Mouse (Mus musculus) c-Kit-negative CD71-positive TER-119-positive erythroid progenitor cells, embryonic 14.5 days (primary cell): ENCODE measurements around the gene Rnase9.

ENCODE experiments used
- DNase-seq: peaks from one replicate; pipeline ENCODE4 v3.0.0-alpha.2; 2013; ENCODE audit warnings: low read depth, low spot score

Rnase9 gene

GRCm38 (mm10) chr14:51041769-51042168 is at the start of gene Rnase9:
Rnase9 (minus strand) TSS chr14:51041869.
- DNase-seq, result no peak

DNA sequence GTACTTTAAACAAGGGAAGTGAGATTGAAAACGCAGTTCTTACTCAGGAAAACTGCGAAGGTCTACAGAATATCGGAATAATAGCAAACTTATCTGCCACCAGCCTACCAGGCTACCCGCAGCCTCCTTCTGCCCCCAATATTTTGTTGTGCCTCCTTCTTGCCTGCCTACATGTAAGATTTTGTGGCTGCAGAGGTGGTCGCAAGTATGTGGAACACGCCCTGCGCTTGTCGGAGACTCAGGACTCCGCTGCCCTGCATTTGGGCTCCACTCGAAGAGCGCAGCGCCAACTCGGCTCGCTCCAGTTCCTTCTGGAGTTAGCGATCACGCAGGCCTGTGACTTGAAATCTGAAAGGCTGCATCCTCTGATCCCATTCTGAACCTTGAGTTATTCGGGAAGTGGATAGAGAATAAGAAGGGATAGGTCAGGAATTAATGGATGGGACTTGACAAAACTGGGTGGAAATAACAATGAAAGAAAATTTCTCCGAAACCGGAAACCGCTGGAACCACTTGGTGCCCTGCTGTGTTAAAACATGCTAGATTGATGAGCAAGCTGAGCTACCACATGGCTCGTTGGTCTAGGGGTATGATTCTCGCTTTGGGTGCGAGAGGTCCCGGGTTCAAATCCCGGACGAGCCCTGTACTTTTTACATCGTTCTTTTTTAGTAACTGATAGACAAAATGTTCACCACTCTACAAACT is 48.6 kb upstream of the Rnase9 start:
- DNase-seq, result peak; percentile 63

DNA sequence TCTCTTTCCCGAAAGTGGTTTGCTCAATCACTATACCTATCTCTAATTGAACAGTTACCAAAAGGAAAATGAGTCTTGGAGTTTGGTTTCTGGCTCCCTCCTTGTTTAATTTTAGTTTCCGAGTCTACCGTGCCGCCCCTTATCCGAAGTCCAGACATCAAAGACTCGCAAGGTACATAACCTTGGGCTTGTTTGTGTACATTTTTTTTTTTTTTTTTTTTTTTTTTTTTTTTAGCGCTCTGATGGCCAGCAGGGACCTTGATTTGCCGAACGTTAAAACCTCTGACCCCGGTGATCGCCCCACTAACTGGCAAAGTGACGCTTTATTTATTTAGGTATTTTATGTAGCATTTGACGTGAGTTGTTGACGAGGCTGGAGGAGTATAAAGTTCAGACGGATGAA is 48.0 kb upstream of the Rnase9 start:
- DNase-seq, result no peak

- DNase-seq, result peak; percentile 93
Observed at GRCm38 (mm10) chr14:51088970-51089673, 47.5 kb upstream of the Rnase9 start.

GRCm38 (mm10) chr14:51088166-51088969 is 46.7 kb upstream of the Rnase9 start:
- peak; percentile 63 for DNase-seq

DNA sequence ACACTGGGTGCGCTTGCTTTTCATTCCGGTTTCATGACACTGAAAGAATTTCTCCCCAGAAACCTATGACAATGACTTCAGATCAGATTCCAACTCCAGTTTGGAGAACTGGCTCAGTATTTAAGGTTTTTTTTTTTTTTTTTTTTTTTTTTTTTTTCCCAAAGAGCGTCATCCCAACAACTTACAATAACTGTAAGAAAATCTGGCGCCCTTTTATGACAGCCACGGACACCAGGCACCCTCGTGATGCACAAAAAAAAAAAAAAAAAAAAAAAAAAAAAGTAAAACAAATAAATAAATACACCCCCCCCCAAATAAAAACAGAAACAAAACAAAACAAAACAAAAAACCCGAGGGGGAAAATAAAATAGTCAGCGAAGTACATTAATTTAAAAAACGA is 46.1 kb upstream of the Rnase9 start:
- no peak for DNase-seq

- no peak for DNase-seq
Observed at GRCm38 (mm10) chr14:51085911-51086310, 44.2 kb upstream of the Rnase9 start.

- DNase-seq, result no peak
Observed at GRCm38 (mm10) chr14:51085086-51085485, 43.4 kb upstream of the Rnase9 start.

DNA sequence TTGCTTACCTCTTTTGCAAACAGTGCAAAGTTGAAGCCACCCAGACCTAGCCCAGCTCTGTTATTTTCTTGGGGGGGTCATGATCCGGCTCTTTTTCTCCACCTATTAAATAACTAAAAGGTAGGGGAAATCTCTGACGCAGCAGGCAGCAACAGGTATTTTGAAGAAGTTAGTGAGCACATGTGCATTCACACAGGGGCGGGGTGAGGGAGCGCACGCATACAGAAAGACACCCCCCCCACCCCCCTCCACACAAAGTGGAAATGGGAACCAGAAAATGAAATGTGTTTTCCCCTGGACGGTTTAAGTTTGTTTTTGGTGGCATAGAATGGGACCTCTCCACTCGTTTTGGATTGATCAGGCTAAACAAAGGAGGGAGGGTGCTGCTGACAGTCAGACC is 42.1 kb upstream of the Rnase9 start:
- no peak for DNase-seq

- DNase-seq, result no peak
Observed at GRCm38 (mm10) chr14:51082599-51083581, 41.2 kb upstream of the Rnase9 start.

- DNase-seq, result no peak
Observed at GRCm38 (mm10) chr14:51081035-51081434, 39.4 kb upstream of the Rnase9 start.

DNA sequence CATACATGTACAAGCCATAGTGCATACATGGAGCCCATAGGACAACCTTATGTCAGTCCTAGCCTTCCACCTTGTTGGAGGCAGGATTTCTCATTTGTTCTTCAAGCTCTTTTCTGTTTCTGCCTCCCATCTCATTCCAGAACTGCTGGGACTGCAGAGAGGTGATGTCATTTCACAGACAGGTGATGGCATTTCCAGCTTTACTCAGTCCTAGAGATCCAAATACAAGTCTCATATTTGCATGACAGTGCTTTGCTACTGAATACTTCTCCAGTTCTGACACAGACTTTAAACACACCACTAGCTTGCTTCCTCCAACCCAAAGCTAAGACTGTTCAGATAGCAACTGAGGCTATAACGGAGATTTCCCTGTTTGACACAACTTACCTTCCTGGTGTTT is 37.5 kb upstream of the Rnase9 start:
- DNase-seq, result no peak

DNA sequence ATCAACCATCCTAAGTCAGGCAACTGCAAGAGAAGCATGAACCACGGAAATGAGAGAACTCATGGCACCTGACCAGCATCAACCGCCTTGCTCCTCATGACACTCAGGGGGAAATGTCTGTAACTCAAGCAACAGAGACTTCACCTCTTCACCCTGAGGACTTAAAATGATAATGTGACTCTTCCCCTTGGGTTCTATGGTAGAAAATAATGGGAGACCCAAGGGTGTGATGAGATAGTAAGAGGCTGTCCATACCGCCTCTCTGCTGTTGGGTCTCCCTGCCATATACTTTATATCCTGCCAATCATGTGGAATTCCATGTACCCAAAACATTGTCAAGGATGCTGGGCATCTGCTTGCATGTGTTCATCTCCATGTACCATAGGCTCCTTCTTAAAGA is 32.7 kb upstream of the Rnase9 start, which contains the start of gene Olfr750:
TSS of gene Olfr750 (minus strand) at position 101 of the 400 bp plus-strand sequence.
- DNase-seq, result no peak

DNA sequence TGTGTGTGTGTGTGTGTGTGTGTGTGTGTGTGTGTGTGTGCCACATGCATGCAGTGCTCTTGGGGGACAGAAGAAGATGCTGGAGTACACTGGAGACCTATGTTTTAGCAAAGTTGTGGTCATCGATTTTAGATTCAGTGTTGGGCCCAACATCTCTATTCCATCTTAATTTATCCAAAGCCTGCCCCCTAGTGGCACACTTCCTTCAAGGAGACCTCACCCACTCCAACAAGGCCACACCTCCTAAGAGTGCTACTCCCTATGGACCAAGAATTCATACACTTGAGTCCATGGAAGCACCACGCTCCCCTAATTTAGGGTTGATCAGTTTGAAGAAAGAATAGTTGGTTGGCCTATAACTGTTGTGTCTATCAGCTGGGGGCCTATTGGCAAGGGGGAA is 27.9 kb upstream of the Rnase9 start:
- DNase-seq, result peak; percentile 60

- no peak for DNase-seq
Observed at GRCm38 (mm10) chr14:51068956-51069355, 27.3 kb upstream of the Rnase9 start.

- no peak for DNase-seq
Observed at GRCm38 (mm10) chr14:51060761-51061160, 19.1 kb upstream of the Rnase9 start.

DNA sequence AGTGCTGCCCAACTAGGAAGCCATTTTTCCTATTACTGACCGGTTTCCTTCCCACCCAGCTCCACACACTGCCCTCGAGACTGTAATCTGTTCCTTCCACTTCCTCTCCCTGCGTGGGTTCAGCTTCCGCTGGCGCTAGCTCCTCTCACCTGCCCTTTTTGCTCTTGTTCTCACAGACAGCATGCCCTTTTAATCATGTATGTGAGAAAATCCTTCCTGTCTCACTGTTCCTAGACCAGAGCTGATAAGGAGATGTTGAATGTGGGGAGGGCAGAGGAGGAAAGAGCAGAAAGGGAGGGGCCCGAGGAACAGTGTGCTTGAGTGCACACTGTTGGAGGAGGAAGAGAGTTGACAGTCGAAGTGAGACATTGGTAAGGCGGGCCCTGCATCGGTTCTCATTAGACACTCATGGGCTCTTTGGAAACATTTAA is 15.7 kb upstream of the Rnase9 start, which contains the start of gene Rnase12:
TSS of gene Rnase12 (minus strand) at position 261 of the 431 bp plus-strand sequence.
- DNase-seq, result no peak

DNA sequence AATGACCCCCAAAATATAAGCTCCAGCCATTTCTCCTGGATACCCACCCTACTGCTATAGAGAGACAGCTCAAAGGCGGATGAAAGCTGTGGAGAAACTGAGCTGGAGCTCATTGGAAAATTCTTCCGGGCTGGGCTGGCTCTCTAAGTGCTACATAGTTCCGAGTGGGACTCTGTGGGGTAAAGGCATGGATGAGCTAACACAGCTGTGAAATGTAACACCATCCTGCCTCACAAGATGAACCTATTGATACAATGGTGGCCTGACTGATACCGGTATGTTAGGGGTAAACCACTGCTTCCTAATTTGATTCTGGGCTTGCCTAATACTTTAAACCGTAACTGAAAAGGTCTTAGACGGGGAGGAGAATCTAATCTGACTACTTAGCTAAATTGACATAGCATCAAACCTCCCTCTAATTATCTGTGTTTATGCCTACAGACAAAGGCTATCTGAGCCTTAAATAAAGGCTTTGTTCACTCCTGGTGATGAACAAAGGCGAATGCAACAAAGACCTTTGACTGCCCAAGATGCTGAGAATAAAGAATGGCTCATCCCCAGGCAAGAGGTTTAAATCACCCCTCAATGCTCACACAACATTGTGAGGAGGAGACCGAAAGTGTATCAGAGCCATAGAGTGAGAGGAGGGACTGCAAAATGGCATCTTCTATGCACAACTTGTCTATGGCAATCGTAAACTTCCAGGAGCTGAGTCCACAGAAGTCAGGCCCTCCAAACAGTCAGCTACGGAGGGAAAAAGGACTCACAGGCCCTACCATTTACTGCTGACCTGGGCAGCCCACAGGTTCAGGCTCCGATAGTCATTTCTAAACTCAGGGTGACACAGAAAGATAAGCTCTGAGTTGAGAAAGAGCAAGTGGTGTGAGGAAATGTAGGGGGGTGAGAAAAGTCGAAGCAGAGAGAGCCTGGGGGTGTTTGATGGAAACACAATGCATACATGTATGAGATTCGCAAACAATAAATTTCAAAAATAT is 12.9 kb upstream of the Rnase9 start:
- DNase-seq, result no peak

GRCm38 (mm10) chr14:51053176-51053575 is 11.5 kb upstream of the Rnase9 start:
- no peak for DNase-seq

GRCm38 (mm10) chr14:51051941-51052340 is 10.3 kb upstream of the Rnase9 start:
- DNase-seq, result no peak
